Mouse (Mus musculus): ENCODE data around the gene 1700025G04Rik. TPM values are rescaled to one million over a fixed set of nuclear protein-coding genes. Genes with fewer than 3 reads are reported as not detected.

Gene 1700025G04Rik
- polyA plus RNA-seq (2014; fragmentation: Nextera tagmentation; extraction: Ambion mirVana): 32.4 and 35.2 TPM in 2 replicates

- WGBS: under 1% methylated on average over 44 of the region's 66 CpGs
These were observed at the start of gene 1700025G04Rik for GRCm38 (mm10) chr1:152090018-152090553. Gene 1700025G04Rik, minus strand, starts transcription at chr1:152090125.

DNA sequence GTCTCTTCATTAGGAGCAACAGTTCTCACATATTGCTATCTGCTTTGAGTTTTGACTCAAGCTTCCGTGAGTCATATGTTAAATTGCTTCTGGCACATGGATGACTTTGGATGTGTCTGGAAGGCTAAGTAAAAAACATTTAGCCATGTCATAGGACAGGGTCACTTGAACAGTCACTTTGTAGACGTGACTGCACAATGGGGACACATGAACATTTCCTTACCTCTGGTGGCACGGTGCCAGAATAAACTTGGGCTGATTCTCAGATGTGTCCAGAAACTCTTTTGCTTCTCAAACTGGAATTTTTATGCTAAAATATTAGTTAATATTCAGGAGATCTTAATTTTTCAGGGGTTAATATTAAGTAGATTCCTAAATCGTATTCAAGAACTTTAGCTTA, 49.6 kb upstream of the 1700025G04Rik start:
- Histone ChIP-seq H3K4me2 (no peak overlapping the region), H3K27ac (ENCODE audit: low read depth, low read length) (no peak overlapping the region), H3K4me3 (ENCODE audit: low read depth, low read length) (no peak overlapping the region), H3K9ac (ENCODE audit: low read length) (no peak overlapping the region), H3K36me3 (ENCODE audit: control insufficient read depth, insufficient read depth, low read length) (no peaks in the 10 kb centered on the region), H3K27me3 (ENCODE audit: control insufficient read depth, insufficient read depth, low read length) (no peaks in the 10 kb centered on the region), H3K9me3 (ENCODE audit: control insufficient read depth, low read length) (peaks cover 2% of the 10 kb centered on the region; the same call in 1 of the 2 replicates), H3K4me1 (ENCODE audit: control insufficient read depth, insufficient read depth, low read length) (no peaks in the 10 kb centered on the region)
- no peak for ATAC-seq (ENCODE audit: low FRiP score)
- WGBS: 86% methylated on average over 4 of the region's 4 CpGs
- no peak for DNase-seq (ENCODE audit: low spot score, missing footprints)

More at GRCm38 (mm10) chr1:152090018-152090553, at the start of gene 1700025G04Rik:
- no peaks in the 10 kb centered on the region for H3K36me3 ChIP-seq (ENCODE audit: control insufficient read depth, insufficient read depth, low read length)
- H3K4me2 ChIP-seq: peak within 1 kb of the TSS; percentile 77
- ATAC-seq (ENCODE audit: low FRiP score): peak; percentile 92
- DNase-seq (ENCODE audit: low spot score, missing footprints): peak; percentile 97
- no peaks in the 10 kb centered on the region for H3K27me3 ChIP-seq (ENCODE audit: control insufficient read depth, insufficient read depth, low read length)
- peak within 1 kb of the TSS; percentile 94 for H3K27ac ChIP-seq (ENCODE audit: low read depth, low read length)
- peak within 1 kb of the TSS; percentile 93 for H3K9ac ChIP-seq (ENCODE audit: low read length)
- no peaks in the 10 kb centered on the region for H3K9me3 ChIP-seq (ENCODE audit: control insufficient read depth, low read length)
- peaks cover 28% of the 10 kb centered on the region for H3K4me1 ChIP-seq (ENCODE audit: control insufficient read depth, insufficient read depth, low read length)
- H3K4me3 ChIP-seq (ENCODE audit: low read depth, low read length): peak within 1 kb of the TSS; percentile 91

GRCm38 (mm10) chr1:152130029-152130727, 40.3 kb upstream of the 1700025G04Rik start:
- 84% methylated on average over 14 of the region's 15 CpGs for WGBS
- ATAC-seq (ENCODE audit: low FRiP score) (no peak), DNase-seq (ENCODE audit: low spot score, missing footprints) (no peak)
- Histone ChIP-seq H3K27me3 (ENCODE audit: control insufficient read depth, insufficient read depth, low read length) (no peaks in the 10 kb centered on the region), H3K9me3 (ENCODE audit: control insufficient read depth, low read length) (no peaks in the 10 kb centered on the region), H3K4me1 (ENCODE audit: control insufficient read depth, insufficient read depth, low read length) (no peaks in the 10 kb centered on the region), H3K27ac (ENCODE audit: low read depth, low read length) (no peak overlapping the region), H3K4me3 (ENCODE audit: low read depth, low read length) (no peak overlapping the region), H3K36me3 (ENCODE audit: control insufficient read depth, insufficient read depth, low read length) (no peaks in the 10 kb centered on the region), H3K9ac (ENCODE audit: low read length) (no peak overlapping the region), H3K4me2 (no peak overlapping the region)

- 91% methylated on average over 7 of the region's 7 CpGs for WGBS
- H3K27me3 ChIP-seq (ENCODE audit: control insufficient read depth, insufficient read depth, low read length): no peaks in the 10 kb centered on the region
- no peaks in the 10 kb centered on the region for H3K36me3 ChIP-seq (ENCODE audit: control insufficient read depth, insufficient read depth, low read length)
- no peak overlapping the region for H3K9ac ChIP-seq (ENCODE audit: low read length)
- ATAC-seq (ENCODE audit: low FRiP score) (no peak), DNase-seq (ENCODE audit: low spot score, missing footprints) (no peak)
- no peaks in the 10 kb centered on the region for H3K9me3 ChIP-seq (ENCODE audit: control insufficient read depth, low read length)
- no peaks in the 10 kb centered on the region for H3K4me1 ChIP-seq (ENCODE audit: control insufficient read depth, insufficient read depth, low read length)
- H3K4me2 ChIP-seq: no peak overlapping the region
- H3K4me3 ChIP-seq (ENCODE audit: low read depth, low read length): no peak overlapping the region
- H3K27ac ChIP-seq (ENCODE audit: low read depth, low read length): no peak overlapping the region
These were observed 35.5 kb upstream of the 1700025G04Rik start for GRCm38 (mm10) chr1:152125451-152125850.

DNA sequence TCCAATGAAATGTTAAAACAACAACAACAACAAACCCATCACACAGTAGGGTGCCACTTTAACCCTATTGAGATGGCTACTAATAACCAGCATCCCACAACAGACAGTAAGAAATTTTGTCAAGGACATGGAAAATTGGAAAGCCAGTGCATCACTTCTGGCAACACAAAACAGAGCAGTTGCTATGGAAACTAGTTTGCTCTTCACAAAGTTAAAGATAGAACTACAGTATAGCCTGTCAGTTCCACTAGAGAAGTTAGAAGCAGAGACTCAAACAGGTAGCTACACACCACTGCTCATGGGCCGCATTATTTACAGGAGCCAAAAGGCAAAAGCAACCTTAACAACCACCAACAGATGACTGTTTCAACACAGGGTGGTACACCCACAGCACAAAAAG, 20.2 kb upstream of the 1700025G04Rik start:
- WGBS: 91% methylated on average over 1 of the region's 1 CpGs

GRCm38 (mm10) chr1:152106136-152106535, 16.2 kb upstream of the 1700025G04Rik start:
- Histone ChIP-seq H3K27me3 (ENCODE audit: control insufficient read depth, insufficient read depth, low read length) (no peaks in the 10 kb centered on the region), H3K9ac (ENCODE audit: low read length) (no peak overlapping the region), H3K4me3 (ENCODE audit: low read depth, low read length) (no peak overlapping the region), H3K4me1 (ENCODE audit: control insufficient read depth, insufficient read depth, low read length) (no peaks in the 10 kb centered on the region), H3K9me3 (ENCODE audit: control insufficient read depth, low read length) (no peaks in the 10 kb centered on the region), H3K27ac (ENCODE audit: low read depth, low read length) (no peak overlapping the region), H3K36me3 (ENCODE audit: control insufficient read depth, insufficient read depth, low read length) (no peaks in the 10 kb centered on the region), H3K4me2 (no peak overlapping the region)
- no peak for ATAC-seq (ENCODE audit: low FRiP score)
- 90% methylated on average over 2 of the region's 2 CpGs for WGBS
- DNase-seq (ENCODE audit: low spot score, missing footprints): no peak

More for the DNA sequence above, 20.2 kb upstream of the 1700025G04Rik start:
- Histone ChIP-seq H3K4me1 (ENCODE audit: control insufficient read depth, insufficient read depth, low read length) (no peaks in the 10 kb centered on the region), H3K36me3 (ENCODE audit: control insufficient read depth, insufficient read depth, low read length) (no peaks in the 10 kb centered on the region), H3K9me3 (ENCODE audit: control insufficient read depth, low read length) (no peaks in the 10 kb centered on the region), H3K27me3 (ENCODE audit: control insufficient read depth, insufficient read depth, low read length) (no peaks in the 10 kb centered on the region), H3K4me2 (no peak overlapping the region), H3K4me3 (ENCODE audit: low read depth, low read length) (no peak overlapping the region), H3K27ac (ENCODE audit: low read depth, low read length) (no peak overlapping the region), H3K9ac (ENCODE audit: low read length) (no peak overlapping the region)
- no peak for ATAC-seq (ENCODE audit: low FRiP score)
- DNase-seq (ENCODE audit: low spot score, missing footprints): no peak

GRCm38 (mm10) chr1:152105246-152105645, 15.3 kb upstream of the 1700025G04Rik start:
- Histone ChIP-seq H3K27me3 (ENCODE audit: control insufficient read depth, insufficient read depth, low read length) (no peaks in the 10 kb centered on the region), H3K4me1 (ENCODE audit: control insufficient read depth, insufficient read depth, low read length) (no peaks in the 10 kb centered on the region), H3K27ac (ENCODE audit: low read depth, low read length) (no peak overlapping the region), H3K4me2 (no peak overlapping the region), H3K9ac (ENCODE audit: low read length) (no peak overlapping the region), H3K9me3 (ENCODE audit: control insufficient read depth, low read length) (no peaks in the 10 kb centered on the region), H3K36me3 (ENCODE audit: control insufficient read depth, insufficient read depth, low read length) (no peaks in the 10 kb centered on the region), H3K4me3 (ENCODE audit: low read depth, low read length) (no peak overlapping the region)
- 98% methylated on average over 1 of the region's 1 CpGs for WGBS
- DNase-seq (ENCODE audit: low spot score, missing footprints): no peak
- no peak for ATAC-seq (ENCODE audit: low FRiP score)

DNA sequence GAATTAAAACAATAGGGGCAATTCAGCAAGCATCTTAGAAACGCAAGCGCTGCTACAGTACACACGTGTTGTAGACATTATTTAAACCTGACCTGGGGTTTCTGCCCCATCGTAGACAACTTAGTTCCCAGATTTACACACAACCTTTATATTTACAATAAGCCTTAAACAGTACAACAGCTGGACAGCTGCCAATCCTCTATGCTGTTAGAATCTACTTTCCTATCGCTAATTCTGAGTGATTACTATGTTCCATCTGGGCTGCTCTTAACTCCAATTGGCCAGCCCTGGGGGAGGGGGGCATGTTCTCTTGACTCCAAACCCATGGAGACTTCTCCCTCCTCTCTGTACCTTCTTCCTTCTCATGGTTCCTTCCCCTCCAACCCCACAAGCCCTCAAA, 11.8 kb upstream of the 1700025G04Rik start:
- Histone ChIP-seq H3K4me1 (ENCODE audit: control insufficient read depth, insufficient read depth, low read length) (no peaks in the 10 kb centered on the region), H3K36me3 (ENCODE audit: control insufficient read depth, insufficient read depth, low read length) (no peaks in the 10 kb centered on the region), H3K4me3 (ENCODE audit: low read depth, low read length) (no peak overlapping the region), H3K27me3 (ENCODE audit: control insufficient read depth, insufficient read depth, low read length) (no peaks in the 10 kb centered on the region), H3K4me2 (no peak overlapping the region), H3K27ac (ENCODE audit: low read depth, low read length) (no peak overlapping the region), H3K9me3 (ENCODE audit: control insufficient read depth, low read length) (no peaks in the 10 kb centered on the region), H3K9ac (ENCODE audit: low read length) (no peak overlapping the region)
- DNase-seq (ENCODE audit: low spot score, missing footprints): no peak
- WGBS: 79% methylated on average over 5 of the region's 5 CpGs
- no peak for ATAC-seq (ENCODE audit: low FRiP score)

DNA sequence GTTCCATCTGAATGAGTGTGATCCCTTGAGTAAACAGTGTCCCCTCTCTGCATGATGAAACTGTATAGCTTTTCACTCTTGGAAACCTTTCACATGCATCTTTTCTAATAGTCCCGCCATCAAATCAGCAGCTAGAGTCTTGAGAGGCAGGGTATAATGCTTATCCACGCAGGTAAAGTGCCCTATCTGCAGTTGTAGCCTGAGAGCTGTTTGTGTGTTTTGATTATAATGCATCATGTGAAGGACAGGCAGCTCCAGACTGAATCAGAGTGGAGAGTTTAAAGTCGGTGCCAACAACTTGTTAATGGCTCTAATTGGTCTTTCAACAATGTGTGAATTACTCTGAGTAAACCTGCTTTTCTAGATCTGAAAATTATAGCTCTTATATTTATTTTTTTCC, 6.1 kb upstream of the 1700025G04Rik start:
- Histone ChIP-seq H3K4me1 (ENCODE audit: control insufficient read depth, insufficient read depth, low read length) (peaks cover 3% of the 10 kb centered on the region; the same call in 1 of the 2 replicates), H3K27me3 (ENCODE audit: control insufficient read depth, insufficient read depth, low read length) (no peaks in the 10 kb centered on the region), H3K27ac (ENCODE audit: low read depth, low read length) (no peak overlapping the region), H3K4me3 (ENCODE audit: low read depth, low read length) (no peak overlapping the region), H3K9me3 (ENCODE audit: control insufficient read depth, low read length) (no peaks in the 10 kb centered on the region), H3K36me3 (ENCODE audit: control insufficient read depth, insufficient read depth, low read length) (no peaks in the 10 kb centered on the region), H3K9ac (ENCODE audit: low read length) (no peak overlapping the region), H3K4me2 (no peak overlapping the region)
- ATAC-seq (ENCODE audit: low FRiP score) (no peak), DNase-seq (ENCODE audit: low spot score, missing footprints) (no peak)
- WGBS: 71% methylated on average over 3 of the region's 3 CpGs

All from midbrain, embryonic 11.5 days (tissue).